Comparison of ENCODE assay signal across 8 mouse cellular contexts in genomic region chr12:105935441-105935880, GRCm38 (mm10).
DNase-seq lines count a peak whose midpoint lies in the region; ATAC-seq and TF ChIP-seq lines count a peak whose summit lies in the region.

No protein-coding gene starts in this region.

- DNase-seq in heart, embryonic 10.5 days (ENCODE audit: low spot score): peak; percentile 70
- DNase-seq in heart, postnatal 36 days: no peak
- DNase-seq in embryonic facial prominence, embryonic 14.5 days (ENCODE audit: low spot score): peak; percentile 26
- peak; percentile 40 to 58 for DNase-seq in kidney, postnatal 4 days
- DNase-seq in thymus, postnatal 4 days: peak; percentile 50

- intact Hi-C loops in heart, postnatal 36 days (cut with DNase I): no loop called here

- H3K4me2 ChIP-seq in embryonic facial prominence, embryonic 14.5 days (ENCODE audit: low read depth, low read length): peak overlapping the region; percentile 58
- peak overlapping the region; percentile 46 for H3K4me2 ChIP-seq in midbrain, embryonic 12.5 days (replicated peaks)

- no peaks in the 10 kb centered on the region for H3K9me3 ChIP-seq in heart, embryonic 10.5 days
- H3K9me3 ChIP-seq in E14TG2a.4 (ENCODE audit: low read length): no peaks in the 10 kb centered on the region
- 0 out of 2 replicates have a peak, but pooled peaks cover 4% of the 10 kb centered on the region for H3K9me3 ChIP-seq in embryonic facial prominence, embryonic 14.5 days (ENCODE audit: control insufficient read depth, low read length)
- H3K9me3 ChIP-seq in midbrain, embryonic 12.5 days: no peaks in the 10 kb centered on the region

- no peaks in the 10 kb centered on the region for H3K36me3 ChIP-seq in heart, embryonic 10.5 days
- H3K36me3 ChIP-seq in E14TG2a.4 (ENCODE audit: insufficient read depth, low read length): no peaks in the 10 kb centered on the region
- no peaks in the 10 kb centered on the region for H3K36me3 ChIP-seq in embryonic facial prominence, embryonic 14.5 days (ENCODE audit: control insufficient read depth, insufficient read depth, low read length)
- H3K36me3 ChIP-seq in midbrain, embryonic 12.5 days: no peaks in the 10 kb centered on the region

- 9% methylated on average over 20 of the region's 22 CpGs for WGBS in heart, embryonic 10.5 days
- 4% methylated on average over 16 of the region's 22 CpGs for WGBS in embryonic facial prominence, embryonic 14.5 days
- 8% methylated on average over 18 of the region's 22 CpGs for WGBS in midbrain, embryonic 12.5 days

- no peak overlapping the region for H3K27ac ChIP-seq in heart, embryonic 10.5 days
- H3K27ac ChIP-seq in embryonic facial prominence, embryonic 14.5 days (replicated peaks; ENCODE audit: low read depth, low read length): no peak overlapping the region
- H3K27ac ChIP-seq in midbrain, embryonic 12.5 days (replicated peaks): no peak overlapping the region

- no peak for ATAC-seq in embryonic facial prominence, embryonic 14.5 days (ENCODE audit: low read depth)
- ATAC-seq in midbrain, embryonic 12.5 days (ENCODE audit: low FRiP score, low read depth): no peak
- no peak for ATAC-seq in monocyte, adult 5-6 weeks (replicated peaks; ENCODE audit: insufficient number of reproducible peaks, low FRiP score, low TSS enrichment, poor library complexity, severe bottlenecking)

- peaks cover 48% of the 10 kb centered on the region for H3K27me3 ChIP-seq in heart, embryonic 10.5 days (ENCODE audit: insufficient read depth, poor library complexity, severe bottlenecking)
- H3K27me3 ChIP-seq in E14TG2a.4 (ENCODE audit: insufficient read depth, low read length): peaks cover 36% of the 10 kb centered on the region
- H3K27me3 ChIP-seq in embryonic facial prominence, embryonic 14.5 days (replicated peaks; ENCODE audit: control insufficient read depth, insufficient read depth, low read length): no peaks in the 10 kb centered on the region
- peaks cover 31% of the 10 kb centered on the region for H3K27me3 ChIP-seq in midbrain, embryonic 12.5 days

- H3K4me1 ChIP-seq in heart, embryonic 10.5 days: peaks cover 9% of the 10 kb centered on the region
- peaks cover 36% of the 10 kb centered on the region for H3K4me1 ChIP-seq in E14TG2a.4 (replicated peaks; ENCODE audit: low read depth, low read length)
- peaks cover 4% of the 10 kb centered on the region; the same call in 1 of the 2 replicates for H3K4me1 ChIP-seq in embryonic facial prominence, embryonic 14.5 days (ENCODE audit: control insufficient read depth, insufficient read depth, low read length)
- peaks cover 10% of the 10 kb centered on the region; the same call in 1 of the 2 replicates for H3K4me1 ChIP-seq in midbrain, embryonic 12.5 days

- TF ChIP-seq CTCF in E14TG2a.4 (conservative IDR thresholded peaks at IDR 0.05; ENCODE audit: low read length): no peak

- H3K4me3 ChIP-seq in heart, embryonic 10.5 days: peak overlapping the region; percentile 46
- H3K4me3 ChIP-seq in E14TG2a.4 (replicated peaks; ENCODE audit: low read length): peak overlapping the region; percentile 63
- peak overlapping the region; percentile 29 for H3K4me3 ChIP-seq in embryonic facial prominence, embryonic 14.5 days (ENCODE audit: low read depth, low read length)
- peak overlapping the region; percentile 19; the same call in 1 of the 2 replicates for H3K4me3 ChIP-seq in midbrain, embryonic 12.5 days

- H3K9ac ChIP-seq in embryonic facial prominence, embryonic 14.5 days (ENCODE audit: low read depth, low read length): peak overlapping the region; percentile 34; the same call in 1 of the 2 replicates
- H3K9ac ChIP-seq in midbrain, embryonic 12.5 days (replicated peaks): no peak overlapping the region

Comparison
In these comparisons a context has a peak if more than half of its experiments do, and no peak if none do; other contexts are left out.
1. DNase-seq: peak in heart, embryonic 10.5 days (single experiment), embryonic facial prominence, embryonic 14.5 days (single experiment), kidney, postnatal 4 days (2 of 2) and thymus, postnatal 4 days (single experiment); none in heart, postnatal 36 days (0 of 2).
2. Peak in every context shown above with its lines, with median percentiles within 50 percentile points of each other: H3K4me3 ChIP-seq.